Mouse (Mus musculus) heart, embryonic 10.5 days (tissue): ENCODE measurements around the gene Ankrd11. TPM values are rescaled to one million over a fixed set of nuclear protein-coding genes. Genes with fewer than 3 reads are reported as not detected.

Experiments used
- DNase-seq: peaks from one replicate; pipeline ENCODE4 v3.0.0-alpha.2; 2017; ENCODE audit warnings: low spot score
- H3K27ac ChIP-seq: fragments of 300-500 bp; sonication (generic); 2 replicates; pipeline ENCODE4 v1.5.1; 2016; ENCODE audit warnings: mild to moderate bottlenecking
- H3K27me3 ChIP-seq: fragments of 300-500 bp; sonication (generic); 2 replicates; pipeline ENCODE4 v1.6.1; 2016; ENCODE audit warnings: mild to moderate bottlenecking; ENCODE audit not compliant: poor library complexity, insufficient read depth, severe bottlenecking
- H3K36me3 ChIP-seq: fragments of 300-500 bp; sonication (generic); 2 replicates; pipeline ENCODE4 v1.6.1; 2016; ENCODE audit warnings: mild to moderate bottlenecking, moderate library complexity
- H3K4me1 ChIP-seq: fragments of 300-500 bp; sonication (generic); 2 replicates; pipeline ENCODE4 v1.6.1; 2016; ENCODE audit warnings: mild to moderate bottlenecking
- H3K4me3 ChIP-seq: fragments of 300-500 bp; sonication (generic); 2 replicates; pipeline ENCODE4 v1.5.1; 2016; ENCODE audit warnings: mild to moderate bottlenecking, moderate library complexity
- H3K9me3 ChIP-seq: fragments of 300-500 bp; sonication (generic); 2 replicates; pipeline ENCODE4 v1.6.1; 2016; ENCODE audit warnings: mild to moderate bottlenecking, moderate library complexity
- WGBS: fragments of 180-500 bp; shearing (Covaris S2); methylation state at CpG from one replicate; pipeline ENCODE4 v1.1.7; 2016; 5-methylcytosine and 5-hydroxymethylcytosine counted together
- polyA plus RNA-seq: library from polyadenylated mRNA; unstranded; fragments of >200 nt; fragmentation: Nextera tagmentation; extraction: Ambion mirVana; gene quantifications from 2 replicates; pipeline ENCODE4 v1.2.1, GENCODE M21; 2016

Ankrd11 gene
- polyA plus RNA-seq, 1 experiment from 2014 or later, result 32.9 TPM

- 0 out of 2 replicates have a peak, but pooled peaks cover 8% of the 10 kb centered on the region for H3K36me3 ChIP-seq
- DNase-seq, result no peak
- peak overlapping the region; percentile 62 for H3K27ac ChIP-seq
- H3K4me1 ChIP-seq, result peaks cover 80% of the 10 kb centered on the region
- no peaks in the 10 kb centered on the region for H3K27me3 ChIP-seq
- no peaks in the 10 kb centered on the region for H3K9me3 ChIP-seq
- 35% methylated on average over 7 of the region's 7 CpGs for WGBS
- H3K4me3 ChIP-seq, result peak overlapping the region; percentile 6
These were observed 118.5 kb downstream of the Ankrd11 start for GRCm38 (mm10) chr8:122923431-122924090.

GRCm38 (mm10) chr8:122922945-122923344, 119.1 kb downstream of the Ankrd11 start:
- no peak overlapping the region for H3K4me3 ChIP-seq
- DNase-seq, result no peak
- no peaks in the 10 kb centered on the region for H3K27me3 ChIP-seq
- H3K4me1 ChIP-seq, result peaks cover 86% of the 10 kb centered on the region
- 0 out of 2 replicates have a peak, but pooled peaks cover 8% of the 10 kb centered on the region for H3K36me3 ChIP-seq
- no peaks in the 10 kb centered on the region for H3K9me3 ChIP-seq
- WGBS, result 84% methylated on average over 3 of the region's 3 CpGs
- no peak overlapping the region for H3K27ac ChIP-seq

GRCm38 (mm10) chr8:122920890-122921289, 121.2 kb downstream of the Ankrd11 start:
- no peaks in the 10 kb centered on the region for H3K36me3 ChIP-seq
- H3K27me3 ChIP-seq, result no peaks in the 10 kb centered on the region
- H3K4me3 ChIP-seq, result no peak overlapping the region
- no peak for DNase-seq
- H3K4me1 ChIP-seq, result peaks cover 87% of the 10 kb centered on the region
- H3K9me3 ChIP-seq, result no peaks in the 10 kb centered on the region
- H3K27ac ChIP-seq, result no peak overlapping the region
- 73% methylated on average over 7 of the region's 7 CpGs for WGBS

- 75% methylated on average over 7 of the region's 7 CpGs for WGBS
- Histone ChIP-seq H3K4me3 (peak overlapping the region; percentile 42), H3K27me3 (no peaks in the 10 kb centered on the region), H3K36me3 (peaks cover 18% of the 10 kb centered on the region), H3K9me3 (no peaks in the 10 kb centered on the region), H3K4me1 (peaks cover 83% of the 10 kb centered on the region), H3K27ac (peak overlapping the region; percentile 84)
- no peak for DNase-seq
These were observed 123.5 kb downstream of the Ankrd11 start for GRCm38 (mm10) chr8:122918438-122919107.

GRCm38 (mm10) chr8:122917531-122918392, 124.3 kb downstream of the Ankrd11 start:
- peak overlapping the region; percentile 42 for H3K4me3 ChIP-seq
- H3K9me3 ChIP-seq, result no peaks in the 10 kb centered on the region
- H3K27ac ChIP-seq, result peak overlapping the region; percentile 84
- peaks cover 74% of the 10 kb centered on the region for H3K4me1 ChIP-seq
- peak; percentile 86 for DNase-seq
- H3K36me3 ChIP-seq, result peaks cover 26% of the 10 kb centered on the region
- H3K27me3 ChIP-seq, result no peaks in the 10 kb centered on the region
- 25% methylated on average over 11 of the region's 11 CpGs for WGBS

- no peaks in the 10 kb centered on the region for H3K9me3 ChIP-seq
- H3K4me1 ChIP-seq, result peaks cover 67% of the 10 kb centered on the region
- H3K4me3 ChIP-seq, result no peak overlapping the region
- H3K27me3 ChIP-seq, result no peaks in the 10 kb centered on the region
- no peak for DNase-seq
- peak overlapping the region; percentile 84 for H3K27ac ChIP-seq
- H3K36me3 ChIP-seq, result peaks cover 28% of the 10 kb centered on the region
- WGBS, result 51% methylated on average over 3 of the region's 3 CpGs
These were observed 125.3 kb downstream of the Ankrd11 start for GRCm38 (mm10) chr8:122916766-122917165.

GRCm38 (mm10) chr8:122912871-122913270, 129.2 kb downstream of the Ankrd11 start:
- no peak overlapping the region for H3K4me3 ChIP-seq
- DNase-seq, result no peak
- no peaks in the 10 kb centered on the region for H3K9me3 ChIP-seq
- WGBS, result 79% methylated on average over 4 of the region's 4 CpGs
- H3K36me3 ChIP-seq, result peaks cover 40% of the 10 kb centered on the region
- no peak overlapping the region for H3K27ac ChIP-seq
- no peaks in the 10 kb centered on the region for H3K27me3 ChIP-seq
- H3K4me1 ChIP-seq, result peaks cover 34% of the 10 kb centered on the region

GRCm38 (mm10) chr8:122912150-122912549, 129.9 kb downstream of the Ankrd11 start:
- H3K4me1 ChIP-seq, result peaks cover 27% of the 10 kb centered on the region
- H3K36me3 ChIP-seq, result peaks cover 47% of the 10 kb centered on the region
- H3K9me3 ChIP-seq, result no peaks in the 10 kb centered on the region
- no peak for DNase-seq
- WGBS, result 76% methylated on average over 3 of the region's 3 CpGs
- H3K27me3 ChIP-seq, result no peaks in the 10 kb centered on the region
- H3K27ac ChIP-seq, result no peak overlapping the region
- no peak overlapping the region for H3K4me3 ChIP-seq

GRCm38 (mm10) chr8:122906463-122907021, 135.5 kb downstream of the Ankrd11 start:
- no peaks in the 10 kb centered on the region for H3K9me3 ChIP-seq
- peak; percentile 88 for DNase-seq
- peaks cover 22% of the 10 kb centered on the region for H3K36me3 ChIP-seq
- H3K4me3 ChIP-seq, result no peak overlapping the region
- H3K4me1 ChIP-seq, result peaks cover 21% of the 10 kb centered on the region
- no peak overlapping the region for H3K27ac ChIP-seq
- no peaks in the 10 kb centered on the region for H3K27me3 ChIP-seq
- 38% methylated on average over 6 of the region's 6 CpGs for WGBS

- WGBS, result 93% methylated on average over 4 of the region's 4 CpGs
- Histone ChIP-seq H3K4me3 (no peak overlapping the region), H3K27ac (no peak overlapping the region), H3K27me3 (no peaks in the 10 kb centered on the region), H3K36me3 (peaks cover 24% of the 10 kb centered on the region), H3K9me3 (no peaks in the 10 kb centered on the region), H3K4me1 (peaks cover 21% of the 10 kb centered on the region)
- no peak for DNase-seq
These were observed 136.7 kb downstream of the Ankrd11 start for GRCm38 (mm10) chr8:122905346-122905745.

GRCm38 (mm10) chr8:122904496-122904895, 137.6 kb downstream of the Ankrd11 start:
- no peak for DNase-seq
- peaks cover 26% of the 10 kb centered on the region for H3K4me1 ChIP-seq
- no peak overlapping the region for H3K27ac ChIP-seq
- H3K9me3 ChIP-seq, result no peaks in the 10 kb centered on the region
- peaks cover 29% of the 10 kb centered on the region for H3K36me3 ChIP-seq
- WGBS, result 91% methylated on average over 11 of the region's 11 CpGs
- H3K27me3 ChIP-seq, result no peaks in the 10 kb centered on the region
- H3K4me3 ChIP-seq, result no peak overlapping the region

- 85% methylated on average over 5 of the region's 5 CpGs for WGBS
- Histone ChIP-seq H3K4me3 (no peak overlapping the region), H3K4me1 (peaks cover 40% of the 10 kb centered on the region), H3K9me3 (no peaks in the 10 kb centered on the region), H3K27ac (no peak overlapping the region), H3K36me3 (peaks cover 37% of the 10 kb centered on the region), H3K27me3 (no peaks in the 10 kb centered on the region)
- DNase-seq, result no peak
These were observed 139.1 kb downstream of the Ankrd11 start for GRCm38 (mm10) chr8:122903002-122903401.
